Comparison of ENCODE assay signal across 9 mouse cellular contexts in genomic region chr3:108195941-108196590, GRCm38 (mm10). TPM values are rescaled to one million over a fixed set of nuclear protein-coding genes. Genes with fewer than 3 reads are reported as not detected.
DNase-seq lines count a peak whose midpoint lies in the region; ATAC-seq and TF ChIP-seq lines count a peak whose summit lies in the region.
"Had no signal": no experiment of that assay in that cellular context is flagged by ENCODE, and none has a peak within 500 bp of the region (broad histone marks: within the 10 kb centered on the region; RNA-seq: fewer than 3 reads in every experiment).

No protein-coding gene starts in this region.

- no peak for TF ChIP-seq EP300 in heart, postnatal 0 days (IDR thresholded peaks at IDR 0.05; ENCODE audit: low read depth)

- no peak for ATAC-seq in heart, postnatal 0 days (ENCODE audit: insufficient read depth, low read depth)
- ATAC-seq in hindbrain, embryonic 14.5 days (ENCODE audit: low FRiP score), result 0 out of 2 replicates have a peak, but pooled peaks have one; percentile 14
- ATAC-seq in midbrain, embryonic 14.5 days (ENCODE audit: low FRiP score, low TSS enrichment), result no peak
- ATAC-seq in erythroid progenitor cell, adult 5-6 weeks (replicated peaks; ENCODE audit: low FRiP score, poor library complexity, severe bottlenecking), result no peak

- WGBS in heart, postnatal 0 days, result 51% methylated on average over 7 of the region's 7 CpGs
- 65% methylated on average over 7 of the region's 7 CpGs for WGBS in hindbrain, embryonic 14.5 days
- 78% methylated on average over 7 of the region's 7 CpGs for WGBS in midbrain, embryonic 14.5 days

- H3K36me3 ChIP-seq in heart, postnatal 0 days (replicated peaks; ENCODE audit: control insufficient read depth, insufficient read depth, low read length), result peaks cover 5% of the 10 kb centered on the region; the same call in 1 of the 2 replicates
- H3K36me3 ChIP-seq in hindbrain, embryonic 14.5 days (replicated peaks; ENCODE audit: control insufficient read depth, insufficient read depth), result peaks cover 16% of the 10 kb centered on the region
- peaks cover 13% of the 10 kb centered on the region for H3K36me3 ChIP-seq in midbrain, embryonic 14.5 days (ENCODE audit: control insufficient read depth, insufficient read depth, low read length)

- peaks cover 21% of the 10 kb centered on the region for H3K4me1 ChIP-seq in heart, postnatal 0 days (ENCODE audit: control insufficient read depth, insufficient read depth)
- H3K4me1 ChIP-seq in hindbrain, embryonic 14.5 days (replicated peaks; ENCODE audit: control insufficient read depth, insufficient read depth, low read length), result peaks cover 35% of the 10 kb centered on the region
- H3K4me1 ChIP-seq in midbrain, embryonic 14.5 days (ENCODE audit: control insufficient read depth, insufficient read depth, low read length), result peaks cover 19% of the 10 kb centered on the region

- H3K27me3 ChIP-seq in heart, postnatal 0 days (ENCODE audit: control insufficient read depth, insufficient read depth, low read length), result no peaks in the 10 kb centered on the region
- no peaks in the 10 kb centered on the region for H3K27me3 ChIP-seq in hindbrain, embryonic 14.5 days (ENCODE audit: control insufficient read depth, insufficient read depth, low read length)
- H3K27me3 ChIP-seq in midbrain, embryonic 14.5 days (ENCODE audit: control insufficient read depth, insufficient read depth, low read length), result no peaks in the 10 kb centered on the region

- H3K4me3 ChIP-seq in heart, postnatal 0 days (ENCODE audit: low read depth, low read length), result no peak overlapping the region
- no peak overlapping the region for H3K4me3 ChIP-seq in hindbrain, embryonic 14.5 days (replicated peaks; ENCODE audit: low read length)
- no peak overlapping the region for H3K4me3 ChIP-seq in midbrain, embryonic 14.5 days (replicated peaks; ENCODE audit: low read depth, low read length)

- H3K9me3 ChIP-seq in heart, postnatal 0 days (replicated peaks; ENCODE audit: control insufficient read depth, low read length), result no peaks in the 10 kb centered on the region
- H3K9me3 ChIP-seq in hindbrain, embryonic 14.5 days (ENCODE audit: control insufficient read depth, low read length), result no peaks in the 10 kb centered on the region
- no peaks in the 10 kb centered on the region for H3K9me3 ChIP-seq in midbrain, embryonic 14.5 days (ENCODE audit: control insufficient read depth, low read length)

- H3K4me2 ChIP-seq in heart, postnatal 0 days (ENCODE audit: low read depth, low read length), result no peak overlapping the region
- no peak overlapping the region for H3K4me2 ChIP-seq in hindbrain, embryonic 14.5 days (replicated peaks)
- no peak overlapping the region for H3K4me2 ChIP-seq in midbrain, embryonic 14.5 days (ENCODE audit: low read length)

- TF ChIP-seq CTCF in heart, postnatal 0 days (IDR thresholded peaks at IDR 0.05; ENCODE audit: low read depth), result no peak

- H3K27ac ChIP-seq in heart, postnatal 0 days (ENCODE audit: low read depth), result peak overlapping the region; percentile 46; the same call in 1 of the 2 replicates
- H3K27ac ChIP-seq in hindbrain, embryonic 14.5 days, result peak overlapping the region; percentile 83
- peak overlapping the region; percentile 74; the same call in 1 of the 2 replicates for H3K27ac ChIP-seq in midbrain, embryonic 14.5 days (replicated peaks; ENCODE audit: low read depth, low read length)

- peak; percentile 30 for DNase-seq in heart, postnatal 0 days (ENCODE audit: low spot score)
- no peak for DNase-seq in heart, postnatal 36 days
- DNase-seq in cerebellum, postnatal 10 days, result peak; percentile 71 to 72
- DNase-seq in hindbrain, embryonic 14.5 days (ENCODE audit: low spot score), result no peak
- no peak for DNase-seq in midbrain, embryonic 14.5 days
- DNase-seq in lung, postnatal 25 days (ENCODE audit: low spot score), result no peak
- no peak for DNase-seq in T-cell, adult 2 months (ENCODE audit: low spot score)

- 0 out of 2 replicates have a peak overlapping the region, but pooled peaks have one; percentile 15 for H3K9ac ChIP-seq in heart, postnatal 0 days (replicated peaks; ENCODE audit: low read depth, low read length)
- H3K9ac ChIP-seq in hindbrain, embryonic 14.5 days, result peak overlapping the region; percentile 17; the same call in 1 of the 2 replicates
- 0 out of 2 replicates have a peak overlapping the region, but pooled peaks have one; percentile 9 for H3K9ac ChIP-seq in midbrain, embryonic 14.5 days (replicated peaks; ENCODE audit: low read length)

- intact Hi-C loops in heart, postnatal 36 days (cut with DNase I), result no loop called here

RNA-seq across cellular contexts. Expression of gene Cyb561d1, which starts 4.9 kb away (rescaled TPM):
- 4.0 and 4.7 TPM in 2 replicates for total RNA-seq in heart, postnatal 0 days (2014; rRNA removed; ENCODE audit: low replicate concordance)
- polyA plus RNA-seq in heart, postnatal 0 days (2015; fragmentation: Nextera tagmentation; extraction: Ambion mirVana), result 3.4 and 3.5 TPM in 2 replicates
- total RNA-seq in heart, postnatal 36 days (2021), result 1 to 10 TPM; 5.3 to 5.5 TPM
- polyA plus RNA-seq in hindbrain, embryonic 14.5 days (2014; fragmentation: Nextera tagmentation; extraction: Ambion mirVana), result 2.4 and 2.7 TPM in 2 replicates
- polyA plus RNA-seq in midbrain, embryonic 14.5 days (2014; fragmentation: Nextera tagmentation; extraction: Ambion mirVana), result 2.7 and 4.3 TPM in 2 replicates
- total RNA-seq in erythroid progenitor cell, adult 5-6 weeks (2015; ENCODE audit: low replicate concordance), result 1.4 and 2.1 TPM in 2 replicates
- 5.3 TPM in 1 of 2 replicates, not detected in the other for total RNA-seq in erythroid progenitor cell, adult 5-6 weeks (2017; ENCODE audit: low replicate concordance)

RNA-seq across cellular contexts. Expression of gene Amigo1, which starts 9.9 kb away (rescaled TPM):
- 5.0 and 11.9 TPM in 2 replicates for total RNA-seq in heart, postnatal 0 days (2014; rRNA removed; ENCODE audit: low replicate concordance)
- 3.5 and 3.8 TPM in 2 replicates for polyA plus RNA-seq in heart, postnatal 0 days (2015; fragmentation: Nextera tagmentation; extraction: Ambion mirVana)
- total RNA-seq in heart, postnatal 36 days (2021), result 10 to 100 TPM; 15.1 to 15.5 TPM
- 11.1 and 11.3 TPM in 2 replicates for polyA plus RNA-seq in hindbrain, embryonic 14.5 days (2014; fragmentation: Nextera tagmentation; extraction: Ambion mirVana)
- 10.2 and 10.3 TPM in 2 replicates for polyA plus RNA-seq in midbrain, embryonic 14.5 days (2014; fragmentation: Nextera tagmentation; extraction: Ambion mirVana)
- not detected in 2 replicates for total RNA-seq in erythroid progenitor cell, adult 5-6 weeks (2015; ENCODE audit: low replicate concordance)
- 0.38 TPM in 1 of 2 replicates, not detected in the other for total RNA-seq in erythroid progenitor cell, adult 5-6 weeks (2017; ENCODE audit: low replicate concordance)

RNA-seq across cellular contexts. Expression of gene Atxn7l2, which starts 14.7 kb away (rescaled TPM):
- total RNA-seq in heart, postnatal 0 days (2014; rRNA removed; ENCODE audit: low replicate concordance), result 3.1 and 6.0 TPM in 2 replicates
- polyA plus RNA-seq in heart, postnatal 0 days (2015; fragmentation: Nextera tagmentation; extraction: Ambion mirVana), result 4.1 and 4.3 TPM in 2 replicates
- 1 to 10 TPM; 2.6 to 3.2 TPM for total RNA-seq in heart, postnatal 36 days (2021)
- 20.0 and 21.1 TPM in 2 replicates for polyA plus RNA-seq in hindbrain, embryonic 14.5 days (2014; fragmentation: Nextera tagmentation; extraction: Ambion mirVana)
- polyA plus RNA-seq in midbrain, embryonic 14.5 days (2014; fragmentation: Nextera tagmentation; extraction: Ambion mirVana), result 26.5 and 27.9 TPM in 2 replicates
- total RNA-seq in erythroid progenitor cell, adult 5-6 weeks (2015; ENCODE audit: low replicate concordance), result 0.36 and 5.4 TPM in 2 replicates
- total RNA-seq in erythroid progenitor cell, adult 5-6 weeks (2017; ENCODE audit: low replicate concordance), result not detected in 2 replicates

RNA-seq across cellular contexts. Expression of gene Sypl2, which starts 30.4 kb away (rescaled TPM):
- 1.8 and 2.0 TPM in 2 replicates for total RNA-seq in heart, postnatal 0 days (2014; rRNA removed; ENCODE audit: low replicate concordance)
- polyA plus RNA-seq in heart, postnatal 0 days (2015; fragmentation: Nextera tagmentation; extraction: Ambion mirVana), result 0.56 and 0.65 TPM in 2 replicates
- total RNA-seq in heart, postnatal 36 days (2021), result under 1 TPM; 0.70 to 0.80 TPM
- 0.17 and 0.50 TPM in 2 replicates for polyA plus RNA-seq in hindbrain, embryonic 14.5 days (2014; fragmentation: Nextera tagmentation; extraction: Ambion mirVana)
- 0.42 and 0.43 TPM in 2 replicates for polyA plus RNA-seq in midbrain, embryonic 14.5 days (2014; fragmentation: Nextera tagmentation; extraction: Ambion mirVana)
- total RNA-seq in erythroid progenitor cell, adult 5-6 weeks (2015; ENCODE audit: low replicate concordance), result not detected in 2 replicates
- total RNA-seq in erythroid progenitor cell, adult 5-6 weeks (2017; ENCODE audit: low replicate concordance), result not detected in 2 replicates
- total RNA-seq: common myeloid progenitor, adult 5-6 weeks had no signal

RNA-seq across cellular contexts. Expression of gene Gpr61, which starts 41.4 kb away (rescaled TPM):
- 0.04 TPM in 1 of 2 replicates, not detected in the other for total RNA-seq in heart, postnatal 0 days (2014; rRNA removed; ENCODE audit: low replicate concordance)
- 0.05 and 0.11 TPM in 2 replicates for polyA plus RNA-seq in heart, postnatal 0 days (2015; fragmentation: Nextera tagmentation; extraction: Ambion mirVana)
- total RNA-seq in heart, postnatal 36 days (2021), result not detected
- 3.6 and 3.9 TPM in 2 replicates for polyA plus RNA-seq in hindbrain, embryonic 14.5 days (2014; fragmentation: Nextera tagmentation; extraction: Ambion mirVana)
- 1.4 and 2.6 TPM in 2 replicates for polyA plus RNA-seq in midbrain, embryonic 14.5 days (2014; fragmentation: Nextera tagmentation; extraction: Ambion mirVana)
- not detected in 2 replicates for total RNA-seq in erythroid progenitor cell, adult 5-6 weeks (2015; ENCODE audit: low replicate concordance)
- total RNA-seq in erythroid progenitor cell, adult 5-6 weeks (2017; ENCODE audit: low replicate concordance), result not detected in 2 replicates
- total RNA-seq: common myeloid progenitor, adult 5-6 weeks had no signal

Comparison
In these comparisons a context has a peak if more than half of its experiments do, and no peak if none do; other contexts are left out.
1. DNase-seq: peak in heart, postnatal 0 days (single experiment) and cerebellum, postnatal 10 days (2 of 2); none in heart, postnatal 36 days (0 of 2), hindbrain, embryonic 14.5 days (single experiment), midbrain, embryonic 14.5 days (single experiment), lung, postnatal 25 days (single experiment) and T-cell, adult 2 months (single experiment).
2. Peak in every context shown above with its lines, with median percentiles within 50 percentile points of each other: H3K27ac ChIP-seq and H3K9ac ChIP-seq.